Mouse (Mus musculus): Measurements from ENCODE around the gene Tex46. TPM values are rescaled to one million over a fixed set of nuclear protein-coding genes. Genes with fewer than 3 reads are reported as not detected.
A peak's percentile ranks its signal among the peaks of the same experiment; 100 is the strongest.

Tex46 gene
- polyA plus RNA-seq, 1 experiment from 2014 or later, result not detected

DNA sequence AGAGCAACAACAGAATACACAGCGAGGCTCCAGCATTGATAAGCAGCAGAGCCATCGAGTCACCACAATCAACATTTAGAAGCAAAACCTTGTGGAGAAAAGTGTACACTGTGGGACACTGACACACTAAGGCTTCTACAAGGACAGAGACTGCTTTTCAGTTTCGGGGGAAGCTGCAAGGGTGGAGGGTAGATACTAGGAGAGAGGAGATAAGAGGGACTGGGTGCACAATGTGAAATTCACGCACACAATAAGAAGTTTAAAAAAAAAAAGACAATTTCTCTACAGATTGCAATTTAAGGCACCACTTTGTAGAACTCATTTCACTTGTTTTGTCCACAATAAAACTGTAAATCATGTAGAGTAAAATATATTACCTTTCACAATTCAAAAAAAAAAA is 22.2 kb upstream of the Tex46 start:
- H3K4me2 ChIP-seq (replicated peaks; ENCODE audit: low read depth, low read length), result no peak overlapping the region
- DNase-seq (ENCODE audit: low spot score) (no peak), ATAC-seq (no peak)
- H3K4me1 ChIP-seq (ENCODE audit: insufficient read depth, low read depth, low read length), result no peaks in the 10 kb centered on the region
- no peaks in the 10 kb centered on the region for H3K9me3 ChIP-seq (ENCODE audit: low read length)
- no peak overlapping the region for H3K4me3 ChIP-seq (ENCODE audit: low read depth, low read length)
- WGBS, result 85% methylated on average over 4 of the region's 4 CpGs
- TF ChIP-seq CTCF (IDR thresholded peaks at IDR 0.05) (no peak), EP300 (IDR thresholded peaks at IDR 0.05) (no peak)
- H3K36me3 ChIP-seq (ENCODE audit: insufficient read depth, low read length), result no peaks in the 10 kb centered on the region
- H3K9ac ChIP-seq (replicated peaks; ENCODE audit: low read depth), result no peak overlapping the region
- no peak overlapping the region for H3K27ac ChIP-seq (ENCODE audit: low read length)
- no peaks in the 10 kb centered on the region for H3K27me3 ChIP-seq (replicated peaks; ENCODE audit: insufficient read depth, low read length)

- Histone ChIP-seq H3K9ac (replicated peaks; ENCODE audit: low read depth) (no peak overlapping the region), H3K36me3 (ENCODE audit: insufficient read depth, low read length) (no peaks in the 10 kb centered on the region), H3K9me3 (ENCODE audit: low read length) (no peaks in the 10 kb centered on the region), H3K4me2 (replicated peaks; ENCODE audit: low read depth, low read length) (no peak overlapping the region), H3K27ac (ENCODE audit: low read length) (no peak overlapping the region), H3K27me3 (replicated peaks; ENCODE audit: insufficient read depth, low read length) (no peaks in the 10 kb centered on the region), H3K4me3 (ENCODE audit: low read depth, low read length) (no peak overlapping the region), H3K4me1 (ENCODE audit: insufficient read depth, low read depth, low read length) (no peaks in the 10 kb centered on the region)
- ATAC-seq, result no peak
- 43% methylated on average over 4 of the region's 4 CpGs for WGBS
- no peak for DNase-seq (ENCODE audit: low spot score)
- TF ChIP-seq CTCF (IDR thresholded peaks at IDR 0.05) (no peak), EP300 (IDR thresholded peaks at IDR 0.05) (no peak)
These were observed 18.1 kb upstream of the Tex46 start for GRCm38 (mm10) chr4:136592111-136592510.

DNA sequence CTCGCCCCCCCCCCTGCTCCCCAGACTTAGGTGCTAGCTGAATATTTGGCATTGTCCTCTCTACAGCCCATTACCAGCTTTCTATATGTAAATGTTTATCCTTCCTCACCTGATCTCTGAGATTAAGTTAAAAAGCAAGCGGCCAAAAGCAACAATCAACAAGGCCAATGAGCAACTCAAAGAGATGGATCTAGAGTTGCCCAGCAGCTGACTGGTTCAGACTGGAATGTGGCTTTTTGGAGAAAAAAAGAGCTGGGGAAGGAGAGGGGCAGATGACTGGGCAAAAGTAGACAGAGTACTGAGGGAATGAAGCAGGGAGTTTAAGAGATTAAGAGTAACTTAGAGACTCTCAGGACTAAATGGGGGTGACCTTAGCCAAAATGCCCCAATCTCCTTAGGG is 16.2 kb upstream of the Tex46 start:
- Histone ChIP-seq H3K4me3 (ENCODE audit: low read depth, low read length) (no peak overlapping the region), H3K36me3 (ENCODE audit: insufficient read depth, low read length) (no peaks in the 10 kb centered on the region), H3K9me3 (ENCODE audit: low read length) (no peaks in the 10 kb centered on the region), H3K27ac (ENCODE audit: low read length) (no peak overlapping the region), H3K9ac (replicated peaks; ENCODE audit: low read depth) (no peak overlapping the region), H3K27me3 (replicated peaks; ENCODE audit: insufficient read depth, low read length) (no peaks in the 10 kb centered on the region), H3K4me1 (ENCODE audit: insufficient read depth, low read depth, low read length) (no peaks in the 10 kb centered on the region), H3K4me2 (replicated peaks; ENCODE audit: low read depth, low read length) (no peak overlapping the region)
- TF ChIP-seq EP300 (IDR thresholded peaks at IDR 0.05), result no peak
- TF ChIP-seq CTCF (IDR thresholded peaks at IDR 0.05), result no peak
- ATAC-seq (no peak), DNase-seq (ENCODE audit: low spot score) (no peak)
- 71% methylated on average over 2 of the region's 2 CpGs for WGBS

GRCm38 (mm10) chr4:136595221-136595620 is 15.0 kb upstream of the Tex46 start:
- H3K4me3 ChIP-seq (ENCODE audit: low read depth, low read length), result no peak overlapping the region
- H3K4me1 ChIP-seq (ENCODE audit: insufficient read depth, low read depth, low read length), result no peaks in the 10 kb centered on the region; the same call in 1 of the 2 replicates
- H3K9me3 ChIP-seq (ENCODE audit: low read length), result no peaks in the 10 kb centered on the region
- H3K36me3 ChIP-seq (ENCODE audit: insufficient read depth, low read length), result no peaks in the 10 kb centered on the region
- DNase-seq (ENCODE audit: low spot score), result no peak
- ATAC-seq, result no peak
- H3K27ac ChIP-seq (ENCODE audit: low read length), result no peak overlapping the region
- WGBS, result 66% methylated on average over 6 of the region's 6 CpGs
- TF ChIP-seq CTCF (IDR thresholded peaks at IDR 0.05), result no peak
- no peaks in the 10 kb centered on the region for H3K27me3 ChIP-seq (replicated peaks; ENCODE audit: insufficient read depth, low read length)
- H3K9ac ChIP-seq (replicated peaks; ENCODE audit: low read depth), result no peak overlapping the region
- H3K4me2 ChIP-seq (replicated peaks; ENCODE audit: low read depth, low read length), result no peak overlapping the region

- no peaks in the 10 kb centered on the region for H3K9me3 ChIP-seq (ENCODE audit: low read length)
- ATAC-seq (no peak), DNase-seq (ENCODE audit: low spot score) (no peak)
- no peak overlapping the region for H3K9ac ChIP-seq (replicated peaks; ENCODE audit: low read depth)
- TF ChIP-seq EP300 (IDR thresholded peaks at IDR 0.05), result no peak
- no peak for TF ChIP-seq CTCF (IDR thresholded peaks at IDR 0.05)
- no peak overlapping the region for H3K27ac ChIP-seq (ENCODE audit: low read length)
- H3K4me2 ChIP-seq (replicated peaks; ENCODE audit: low read depth, low read length), result no peak overlapping the region
- no peak overlapping the region for H3K4me3 ChIP-seq (ENCODE audit: low read depth, low read length)
- H3K36me3 ChIP-seq (ENCODE audit: insufficient read depth, low read length), result no peaks in the 10 kb centered on the region
- H3K4me1 ChIP-seq (ENCODE audit: insufficient read depth, low read depth, low read length), result peaks cover 8% of the 10 kb centered on the region; the same call in 1 of the 2 replicates
- H3K27me3 ChIP-seq (replicated peaks; ENCODE audit: insufficient read depth, low read length), result no peaks in the 10 kb centered on the region
- WGBS, result 78% methylated on average over 7 of the region's 7 CpGs
These were observed 11.9 kb upstream of the Tex46 start for GRCm38 (mm10) chr4:136598268-136598876.

DNA sequence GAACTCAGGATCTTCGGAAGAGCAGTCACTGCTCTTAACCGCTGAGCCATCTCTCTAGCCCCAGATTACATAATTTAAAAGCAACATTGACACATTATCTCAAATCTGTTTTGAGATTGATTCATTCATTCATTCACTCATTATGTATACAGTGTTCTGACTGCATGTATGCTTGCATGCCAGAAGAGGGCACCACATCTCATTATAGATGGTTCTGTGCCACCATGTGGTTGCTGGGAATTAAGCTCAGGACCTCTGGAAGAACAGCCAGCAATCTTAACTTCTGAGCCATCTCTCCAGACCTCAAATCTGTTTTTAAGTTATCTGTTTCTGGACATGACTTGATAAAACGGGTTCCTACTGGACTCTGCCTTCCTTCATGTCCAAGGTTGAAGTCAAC is 10.4 kb upstream of the Tex46 start:
- Histone ChIP-seq H3K4me1 (ENCODE audit: insufficient read depth, low read depth, low read length) (peaks cover 8% of the 10 kb centered on the region; the same call in 1 of the 2 replicates), H3K4me3 (ENCODE audit: low read depth, low read length) (no peak overlapping the region), H3K27me3 (replicated peaks; ENCODE audit: insufficient read depth, low read length) (no peaks in the 10 kb centered on the region), H3K36me3 (ENCODE audit: insufficient read depth, low read length) (no peaks in the 10 kb centered on the region), H3K9ac (replicated peaks; ENCODE audit: low read depth) (no peak overlapping the region), H3K4me2 (replicated peaks; ENCODE audit: low read depth, low read length) (no peak overlapping the region), H3K9me3 (ENCODE audit: low read length) (no peaks in the 10 kb centered on the region), H3K27ac (ENCODE audit: low read length) (no peak overlapping the region)
- ATAC-seq (no peak), DNase-seq (ENCODE audit: low spot score) (no peak)
- no peak for TF ChIP-seq EP300 (IDR thresholded peaks at IDR 0.05)
- peak; percentile 42 for TF ChIP-seq CTCF (IDR thresholded peaks at IDR 0.05)
- over 99% methylated on average over 3 of the region's 3 CpGs for WGBS

GRCm38 (mm10) chr4:136600536-136600935 is 9.7 kb upstream of the Tex46 start:
- H3K4me3 ChIP-seq (ENCODE audit: low read depth, low read length), result no peak overlapping the region
- H3K27ac ChIP-seq (ENCODE audit: low read length), result no peak overlapping the region
- no peak overlapping the region for H3K9ac ChIP-seq (replicated peaks; ENCODE audit: low read depth)
- no peaks in the 10 kb centered on the region for H3K9me3 ChIP-seq (ENCODE audit: low read length)
- peak overlapping the region; percentile 9; the same call in 1 of the 2 replicates for H3K4me2 ChIP-seq (replicated peaks; ENCODE audit: low read depth, low read length)
- no peaks in the 10 kb centered on the region for H3K27me3 ChIP-seq (replicated peaks; ENCODE audit: insufficient read depth, low read length)
- DNase-seq (ENCODE audit: low spot score) (no peak), ATAC-seq (no peak)
- peaks cover 8% of the 10 kb centered on the region; the same call in 1 of the 2 replicates for H3K4me1 ChIP-seq (ENCODE audit: insufficient read depth, low read depth, low read length)
- 81% methylated on average over 2 of the region's 2 CpGs for WGBS
- H3K36me3 ChIP-seq (ENCODE audit: insufficient read depth, low read length), result no peaks in the 10 kb centered on the region
- TF ChIP-seq CTCF (IDR thresholded peaks at IDR 0.05) (no peak), EP300 (IDR thresholded peaks at IDR 0.05) (no peak)
